Mouse (Mus musculus): Measurements from ENCODE around the gene Mfsd6. TPM values are rescaled to one million over a fixed set of nuclear protein-coding genes. Genes with fewer than 3 reads are reported as not detected.

The Mfsd6 gene
- polyA plus RNA-seq (2012; rRNA removed), result 10.6 and 10.8 TPM in 2 replicates

DNA sequence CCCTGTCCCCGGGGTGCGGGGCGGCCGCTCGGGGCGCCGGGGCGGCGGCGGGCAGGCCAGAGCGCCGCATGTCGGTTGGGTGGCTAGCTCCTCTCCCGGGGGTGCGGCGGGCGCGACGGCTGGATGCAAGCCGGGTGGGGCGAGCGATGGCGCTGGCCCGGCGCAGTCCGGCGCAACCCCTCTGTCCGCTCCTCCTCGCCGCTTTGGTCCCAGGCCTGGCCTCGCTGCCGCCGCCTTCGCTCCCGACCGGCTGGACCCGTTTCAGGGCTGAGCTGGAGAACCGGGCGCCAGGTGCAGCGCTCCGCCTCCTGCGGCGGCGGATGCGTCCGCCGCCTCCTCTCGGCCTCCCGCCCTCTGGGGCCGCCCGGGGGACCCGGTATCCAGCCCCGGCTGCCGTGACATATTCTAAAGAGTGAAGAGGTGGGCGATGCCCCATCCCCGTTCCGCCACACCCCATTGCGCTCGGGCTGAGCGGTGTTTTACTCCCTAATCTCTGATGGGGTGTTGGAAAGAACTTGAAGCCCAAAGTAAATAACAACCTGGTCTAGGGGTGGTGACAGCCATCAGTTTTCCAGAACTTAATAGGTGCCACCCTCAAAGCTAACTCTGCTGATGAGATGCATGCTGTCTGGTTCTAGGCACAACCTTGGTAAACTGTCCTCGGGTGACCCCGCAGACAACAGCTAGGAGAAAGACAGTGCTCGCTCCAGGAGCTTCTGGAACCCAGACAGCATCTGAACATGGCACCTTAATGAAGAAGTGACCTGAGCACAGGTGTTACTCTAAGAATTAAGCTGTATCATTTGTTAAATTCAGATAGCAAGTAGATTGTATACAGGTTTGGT is at the start of gene Mfsd6:
Mfsd6 (minus strand) TSS at position 407 of the 845 bp plus-strand sequence.

DNA sequence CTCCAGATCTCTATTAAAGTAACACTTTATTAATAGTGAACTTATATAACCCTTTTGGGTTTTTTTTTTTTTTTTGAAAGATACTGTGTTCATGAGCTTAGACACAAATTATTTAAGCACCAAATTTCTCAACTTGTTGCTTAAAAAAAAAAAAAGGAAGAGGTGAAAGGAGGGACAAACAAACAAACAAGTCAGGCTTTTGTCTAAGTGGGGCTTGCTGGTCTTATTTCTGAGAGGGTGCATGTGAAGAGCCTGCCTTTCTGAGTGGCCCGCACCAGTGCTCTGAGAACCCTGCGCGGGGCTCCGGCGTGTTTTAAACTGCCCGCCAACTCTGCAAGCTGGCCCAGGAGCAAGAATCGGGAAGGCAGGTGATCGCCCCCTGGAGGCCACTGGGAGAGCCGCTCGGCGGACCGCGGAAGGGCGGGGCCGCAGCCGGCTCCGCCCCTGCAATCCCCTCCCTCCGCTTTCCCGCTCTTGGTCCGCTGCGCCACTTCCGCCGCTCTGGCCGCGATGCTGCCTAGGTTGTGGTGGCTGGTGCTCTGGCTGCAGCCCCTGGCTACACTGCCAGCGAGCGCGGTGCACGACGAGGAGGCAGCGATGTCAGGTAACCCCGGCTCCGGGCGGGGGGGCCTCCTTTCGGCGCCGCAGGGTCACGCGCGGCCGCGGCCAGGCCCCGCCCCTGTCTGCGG is 96.9 kb downstream of the Mfsd6 start, which contains the start of gene Nemp2:
Nemp2 (plus strand) TSS at position 456 of the 689 bp plus-strand sequence.

Other genes with a start within 250 kb of the Mfsd6 start
- 2.2 and 2.9 TPM in 2 replicates for gene Nab1, start 226.8 kb downstream of the Mfsd6 start, polyA plus RNA-seq (2012; rRNA removed)
- 1.5 and 1.9 TPM in 2 replicates for gene Nemp2, start 96.8 kb downstream of the Mfsd6 start, polyA plus RNA-seq (2012; rRNA removed)
- gene Inpp1, start 90.2 kb upstream of the Mfsd6 start, polyA plus RNA-seq (2012; rRNA removed), result 1.2 and 1.7 TPM in 2 replicates
- gene Hibch, start 117.5 kb upstream of the Mfsd6 start, polyA plus RNA-seq (2012; rRNA removed), result 13.4 and 14.4 TPM in 2 replicates

Data from stomach, adult 2 months (tissue).